Mouse (Mus musculus) adrenal gland, adult 2 months (tissue): ENCODE results near the gene Smim14. TPM values are rescaled to one million over a fixed set of nuclear protein-coding genes. Genes with fewer than 3 reads are reported as not detected.
"Not testable (repeated sequence)": the region's sequence is repeated elsewhere in the genome, so short reads cannot be mapped to it uniquely, and the experiment has no call there.

ENCODE experiments used
- DNase-seq: peaks from one replicate; pipeline ENCODE4 v3.0.0; 2021
- long read RNA-seq: library from polyadenylated mRNA; stranded (forward); transcript quantifications from one replicate; pipeline ENCODE4 v2.0.0, GENCODE M21; 2021
- polyA plus RNA-seq: library from polyadenylated mRNA; depleted of rRNA; stranded (reverse); fragments of >200 nt; gene quantifications from 2 replicates; pipeline ENCODE4 v1.2.3, GENCODE M21; 2012; rRNA removed
- total RNA-seq, 2 experiments: library from RNA; stranded (reverse); gene quantifications; 2 replicates each; pipeline ENCODE4 v1.2.3; 2021

Smim14 gene
- total RNA-seq, result 100 to 1,000 TPM; 177 to 196 TPM
- polyA plus RNA-seq, result 138 and 142 TPM in 2 replicates
- long read RNA-seq, full-length matches to known transcripts, result 114 of 156 reads
- long read RNA-seq, partial matches to known transcripts, result 6 of 156 reads
- long read RNA-seq, other reads (novel, unspliced or antisense), result 36 of 156 reads

GRCm38 (mm10) chr5:65536751-65537419 is at the start of gene Smim14, which contains the start of gene Ube2k:
Gene Smim14 (minus strand): TSS chr5:65537184.
Gene Ube2k (plus strand): TSS chr5:65537233.
- peak; percentile 97 for DNase-seq

- DNase-seq, result peak; percentile 33
These were observed 49.3 kb upstream of the Smim14 start for GRCm38 (mm10) chr5:65586291-65586690.

DNA sequence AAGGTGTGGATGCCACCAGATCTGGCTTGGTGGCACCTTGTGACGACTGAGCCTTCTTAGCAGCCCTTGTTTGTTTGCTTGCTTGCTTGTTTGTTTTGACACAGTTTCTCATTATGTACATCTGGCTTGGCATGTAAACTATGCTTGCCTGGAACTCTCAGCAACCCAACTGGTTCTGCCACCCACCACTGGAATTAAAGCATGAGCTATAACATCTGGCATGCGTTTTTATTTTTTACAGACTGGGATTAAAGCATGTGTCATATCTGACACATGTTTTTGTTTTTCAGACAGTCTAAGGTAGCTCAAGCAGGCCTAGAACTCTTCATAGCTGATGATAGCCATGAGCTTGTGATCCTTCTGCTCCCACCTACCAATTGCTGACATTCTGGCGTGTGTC is 41.6 kb upstream of the Smim14 start:
- no peak for DNase-seq

- DNase-seq, result no peak
These were observed 38.9 kb upstream of the Smim14 start for GRCm38 (mm10) chr5:65575896-65576295.

GRCm38 (mm10) chr5:65574876-65575275 is 37.9 kb upstream of the Smim14 start:
- no peak for DNase-seq

DNA sequence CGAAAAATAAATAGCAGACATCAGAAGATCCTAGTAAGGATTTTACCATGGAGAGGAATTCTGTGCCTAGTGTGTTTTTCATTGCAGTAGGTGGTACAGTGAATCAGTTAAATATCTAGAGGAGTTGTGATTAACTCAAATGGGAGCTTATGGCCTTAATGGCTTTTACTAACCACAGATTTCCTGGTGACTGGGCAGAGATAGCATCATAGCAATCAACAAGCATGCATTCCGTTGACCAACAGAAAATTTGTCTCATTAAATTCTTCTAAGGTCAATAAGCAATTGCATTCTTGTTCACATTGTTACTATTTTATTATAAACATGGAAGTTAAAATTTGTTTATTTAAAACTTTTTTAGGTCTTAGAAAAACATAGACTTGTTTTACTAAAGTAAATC is 28.5 kb upstream of the Smim14 start:
- DNase-seq, result no peak

GRCm38 (mm10) chr5:65561125-65561893 is 24.3 kb upstream of the Smim14 start:
- DNase-seq, result no peak

- DNase-seq, result no peak
These were observed 20.1 kb upstream of the Smim14 start for GRCm38 (mm10) chr5:65557109-65557508.

GRCm38 (mm10) chr5:65549677-65550076 is 12.7 kb upstream of the Smim14 start:
- no peak for DNase-seq

GRCm38 (mm10) chr5:65544616-65545015 is 7.6 kb upstream of the Smim14 start:
- DNase-seq, result no peak

- no peak for DNase-seq
These were observed 6.5 kb upstream of the Smim14 start for GRCm38 (mm10) chr5:65543491-65543890.

- no peak for DNase-seq
These were observed 4.9 kb upstream of the Smim14 start for GRCm38 (mm10) chr5:65541889-65542288.

DNA sequence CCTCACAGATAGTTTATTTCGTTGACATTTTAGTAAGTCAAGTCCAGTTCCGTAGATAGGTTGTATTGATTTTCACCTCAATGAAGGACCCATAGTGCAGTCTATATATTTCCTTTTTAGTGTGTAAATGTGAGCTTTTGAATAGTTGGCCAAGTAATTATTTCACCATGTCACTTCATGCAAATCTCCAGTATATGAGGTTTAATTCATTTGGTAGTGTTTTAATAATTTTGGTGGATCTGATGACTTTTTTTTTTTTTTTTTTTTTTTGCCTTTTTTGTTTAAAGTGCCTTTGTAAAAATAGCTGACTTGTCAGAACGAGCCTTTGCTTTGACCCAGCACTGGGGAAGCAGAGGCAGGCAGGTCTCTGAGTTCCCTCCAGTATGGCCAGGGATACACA is 2.8 kb upstream of the Smim14 start:
- no peak for DNase-seq

DNA sequence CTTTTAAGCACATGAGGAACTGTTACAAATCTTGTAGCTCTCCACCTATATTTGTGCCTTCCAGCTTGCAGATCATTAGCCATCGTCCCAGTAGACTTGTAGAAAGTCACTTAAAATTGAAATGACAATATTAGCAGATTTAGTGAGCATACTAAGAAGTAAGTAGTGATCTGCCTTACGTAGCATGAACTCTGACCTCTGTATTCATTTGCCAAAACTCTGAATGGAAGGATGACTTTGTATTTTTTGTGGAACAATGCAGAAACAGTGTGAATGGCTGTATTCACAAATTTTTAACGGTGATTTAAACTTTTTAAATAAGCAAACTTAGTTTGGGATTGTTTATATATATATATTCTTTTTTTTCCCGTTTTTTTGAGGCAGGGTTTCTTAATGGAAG is 1.8 kb upstream of the Smim14 start:
- no peak for DNase-seq

- DNase-seq, result no peak
These were observed 1.1 kb upstream of the Smim14 start for GRCm38 (mm10) chr5:65538121-65538520.

DNA sequence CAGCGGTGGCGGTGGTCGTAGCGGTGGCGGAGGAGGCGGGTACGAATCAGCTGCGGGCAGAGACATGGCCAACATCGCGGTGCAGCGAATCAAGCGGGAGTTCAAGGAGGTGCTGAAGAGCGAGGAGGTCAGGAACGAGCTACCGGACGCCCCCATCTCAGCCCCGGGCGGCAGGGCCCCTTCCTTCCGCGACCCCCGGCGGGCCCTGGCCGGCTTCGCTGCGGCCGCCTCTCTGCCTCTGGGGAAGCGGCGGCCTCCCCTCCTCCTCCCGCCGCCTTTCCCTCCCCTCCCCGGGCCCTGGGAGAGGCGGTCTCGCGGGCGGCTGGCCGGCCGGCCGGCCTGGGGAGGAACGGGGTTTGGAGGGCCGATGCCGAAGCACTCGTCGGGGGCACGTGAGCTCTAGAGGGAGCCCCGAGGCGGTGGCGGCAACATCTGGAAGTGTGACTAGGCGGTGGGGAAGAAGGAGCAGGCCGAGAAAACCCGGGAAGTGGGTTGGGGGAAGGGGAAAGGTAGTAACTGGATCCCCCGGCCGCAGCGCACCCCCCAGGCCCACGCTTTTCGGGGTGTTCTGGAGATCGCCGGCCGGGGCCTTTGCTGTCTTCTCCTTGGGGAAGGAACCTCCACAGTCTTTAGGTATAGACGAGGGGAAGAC is 562 bp upstream of the Smim14 start:
- DNase-seq, result peak; percentile 84

DNA sequence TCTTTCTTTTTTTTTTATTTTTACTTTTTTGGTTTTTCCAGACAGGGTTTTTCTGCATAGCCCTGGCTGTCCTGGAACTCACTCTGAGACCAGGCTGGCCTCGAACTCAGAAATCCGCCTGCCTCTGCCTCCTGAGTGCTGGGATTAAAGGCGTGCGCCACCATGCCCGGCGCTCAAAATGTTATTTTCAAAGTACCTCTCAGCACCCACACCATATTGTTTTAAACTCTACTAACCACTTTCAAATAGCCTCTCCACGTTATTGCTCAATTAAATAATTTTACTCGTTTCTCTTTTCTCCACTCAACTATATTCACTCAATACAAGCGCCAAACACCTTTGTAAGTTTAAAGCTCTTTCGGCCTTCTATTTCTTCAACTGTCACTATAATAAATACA is 917 bp downstream of the Smim14 start:
- DNase-seq, result not testable (repeated sequence)

DNA sequence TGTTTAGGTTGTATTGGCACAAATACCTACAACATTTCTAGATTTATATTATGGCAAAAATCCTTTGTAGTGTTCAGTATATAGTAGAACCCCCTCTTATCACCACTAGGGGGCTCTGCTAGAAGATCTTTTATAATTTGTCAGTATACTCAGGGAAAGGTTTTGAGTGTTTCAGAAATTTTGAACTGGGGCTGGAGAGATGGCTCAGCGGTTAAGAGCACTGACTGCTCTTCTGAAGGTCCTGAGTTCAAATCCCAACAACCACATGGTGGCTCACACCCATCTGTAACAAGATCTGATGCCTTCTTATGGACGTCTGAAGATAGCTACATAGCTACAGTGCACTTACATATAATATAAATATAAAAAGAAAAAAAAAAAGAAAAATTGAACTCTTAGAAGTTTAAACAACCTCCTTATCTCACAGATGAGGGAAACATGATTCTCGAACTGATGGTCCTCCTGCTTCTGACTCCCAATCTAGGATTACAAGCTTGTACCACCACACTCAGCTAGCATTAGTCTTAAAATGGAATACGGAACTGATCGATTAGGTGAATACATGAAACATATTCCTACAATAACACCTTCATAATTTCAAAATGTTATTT is 1.4 kb downstream of the Smim14 start:
- peak; percentile 31 for DNase-seq

DNA sequence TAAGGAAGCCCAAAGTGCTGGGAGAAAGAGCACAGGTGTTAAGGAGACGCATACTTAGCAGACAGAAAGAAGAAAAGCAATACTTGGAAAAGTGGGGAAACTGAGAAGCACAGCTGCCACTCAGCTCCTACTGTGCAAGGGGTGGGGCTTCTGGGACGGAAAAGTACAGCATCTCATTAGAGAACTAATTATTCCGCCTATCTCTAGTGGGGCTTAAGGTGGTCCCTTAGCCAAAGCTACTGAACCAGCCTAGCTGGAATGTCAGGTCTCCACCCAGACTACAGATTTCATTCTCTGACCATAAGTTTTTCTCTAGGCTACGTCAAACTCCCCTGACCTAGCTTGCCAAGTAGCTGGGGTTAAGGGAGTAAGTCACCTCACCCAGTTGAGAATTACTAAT is 2.5 kb downstream of the Smim14 start:
- DNase-seq, result no peak

GRCm38 (mm10) chr5:65531283-65531682 is 5.7 kb downstream of the Smim14 start:
- DNase-seq, result no peak

DNA sequence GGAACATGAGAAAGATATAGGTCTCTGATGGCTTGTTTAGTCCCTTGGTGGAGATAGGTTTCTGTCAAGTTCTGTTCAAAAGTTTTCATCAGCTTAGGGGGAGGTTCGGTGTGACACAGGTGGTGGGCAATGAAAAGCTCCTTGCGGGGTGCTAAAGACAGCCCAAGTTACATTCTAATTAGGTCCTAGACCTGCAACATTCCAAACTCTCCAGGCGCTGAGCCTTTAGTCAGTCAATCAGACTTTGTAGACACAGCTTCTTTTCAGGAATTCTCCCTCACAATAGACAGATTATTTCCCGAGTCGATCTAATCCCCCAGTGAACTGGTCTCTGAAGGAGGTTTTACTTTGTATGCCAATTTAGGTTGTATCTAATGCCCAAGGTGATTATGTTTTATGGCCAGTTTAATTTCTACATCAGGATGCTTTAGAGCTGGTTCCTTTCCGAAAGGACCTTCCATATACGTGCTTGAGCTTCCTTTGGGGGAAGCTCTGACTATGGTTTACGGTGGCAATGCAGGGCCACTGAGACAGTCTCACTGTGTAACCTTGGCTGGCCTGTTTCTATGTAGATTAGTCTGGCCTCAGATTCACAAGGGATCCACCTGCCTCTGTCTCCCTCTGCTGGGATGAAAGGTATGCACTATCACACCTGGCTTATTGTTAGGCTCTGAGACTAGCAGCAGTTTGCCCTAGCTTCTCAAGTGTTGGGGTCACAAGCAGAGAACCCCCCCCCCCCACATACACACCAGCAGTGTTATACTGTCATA is 11.1 kb downstream of the Smim14 start:
- DNase-seq, result no peak

DNA sequence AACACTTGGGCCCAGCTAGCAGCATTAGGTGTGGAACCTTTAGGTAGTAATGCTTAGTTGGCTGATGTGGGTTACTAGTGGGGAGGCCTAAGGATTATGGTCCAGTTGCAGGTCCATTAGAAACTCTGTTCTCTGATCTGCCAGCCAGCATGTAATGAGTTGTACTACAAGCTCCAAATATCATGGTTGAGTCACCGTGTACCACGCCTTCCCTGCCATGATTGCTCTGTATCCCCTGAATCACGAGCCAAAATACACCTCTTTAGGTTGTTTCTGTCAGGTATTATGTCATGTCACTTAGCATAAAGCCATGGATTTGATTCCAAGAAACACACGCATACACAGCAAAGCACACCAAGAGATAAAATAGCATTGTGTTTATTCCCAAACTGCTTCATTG is 12.2 kb downstream of the Smim14 start:
- DNase-seq, result no peak
